Mouse (Mus musculus) left cerebral cortex, postnatal 10 days (tissue): ENCODE data around the gene Gipr. TPM values are rescaled to one million over a fixed set of nuclear protein-coding genes. Genes with fewer than 3 reads are reported as not detected.
A peak's percentile ranks its signal among the peaks of the same experiment; 100 is the strongest.

Experiments
- DNase-seq, 2 experiments: peaks; one replicate each; pipeline ENCODE4 v3.0.0; 2021 to 2022; ENCODE audit warnings: low spot score in 2 of 2, mixed read lengths in 1 of 2; ENCODE audit errors: extremely low spot score in 1 of 2
- intact Hi-C: fragments of 180-260 bp; cut with DNase I; formaldehyde crosslinking; loops from one replicate; pipeline ENCODE4 v1.15.1; 2025
- total RNA-seq, 2 experiments: library from RNA; stranded (reverse); gene quantifications; 2 replicates each; pipeline ENCODE4 v1.2.3; 2021

Gene Gipr
- total RNA-seq = 1 to 10 TPM; 4.7 to 4.8 TPM

- no peak for DNase-seq
- intact Hi-C loops = no loop called here
Observed at GRCm38 (mm10) chr7:19165656-19166423, at the start of gene Gipr. Gene Gipr, minus strand, starts transcription at chr7:19166127.

GRCm38 (mm10) chr7:19214940-19215339 lies 49.0 kb upstream of the Gipr start:
- intact Hi-C loops = loop anchor here (10.0 kb wide), 1 partner anchor 150 kb away; no protein-coding TSS in a partner anchor
- no peak for DNase-seq

GRCm38 (mm10) chr7:19214369-19214768 lies 48.4 kb upstream of the Gipr start:
- intact Hi-C loops = loop anchor here (10.0 kb wide), 1 partner anchor 150 kb away; no protein-coding TSS in a partner anchor
- DNase-seq = no peak

GRCm38 (mm10) chr7:19213385-19213784 lies 47.5 kb upstream of the Gipr start:
- DNase-seq = no peak
- intact Hi-C loops = loop anchor here (10.0 kb wide), 1 partner anchor 149 kb away; no protein-coding TSS in a partner anchor

- intact Hi-C loops = loop anchor here (10.0 kb wide), 1 partner anchor 147 kb away; no protein-coding TSS in a partner anchor
- DNase-seq = peak in 1 of 2 experiments; percentile 82
Observed at GRCm38 (mm10) chr7:19211996-19212755, 46.2 kb upstream of the Gipr start, which contains the start of gene Gpr4. Gene Gpr4, plus strand, starts transcription at chr7:19212538.

GRCm38 (mm10) chr7:19211041-19211675 lies 45.2 kb upstream of the Gipr start:
- DNase-seq = no peak
- intact Hi-C loops = loop anchor here (10.0 kb wide), 1 partner anchor 146 kb away; no protein-coding TSS in a partner anchor

- intact Hi-C loops = loop anchor here (10.0 kb wide), 1 partner anchor 145 kb away; no protein-coding TSS in a partner anchor
- no peak for DNase-seq
Observed at GRCm38 (mm10) chr7:19210010-19210409, 44.1 kb upstream of the Gipr start.

GRCm38 (mm10) chr7:19209494-19209893 lies 43.6 kb upstream of the Gipr start:
- intact Hi-C loops = no loop called here
- DNase-seq = no peak

- DNase-seq = peak; percentile 44 to 54
- intact Hi-C loops = no loop called here
Observed at GRCm38 (mm10) chr7:19208944-19209472, 43.1 kb upstream of the Gipr start.

- intact Hi-C loops = no loop called here
- DNase-seq = no peak
Observed at GRCm38 (mm10) chr7:19208201-19208910, 42.4 kb upstream of the Gipr start.

- intact Hi-C loops = no loop called here
Observed at GRCm38 (mm10) chr7:19202065-19202850, 36.3 kb upstream of the Gipr start.

GRCm38 (mm10) chr7:19201660-19202059 lies 35.7 kb upstream of the Gipr start:
- no peak for DNase-seq
- intact Hi-C loops = no loop called here

More at GRCm38 (mm10) chr7:19202065-19202850, 36.3 kb upstream of the Gipr start:
- DNase-seq = no peak

- intact Hi-C loops = no loop called here
- DNase-seq = no peak
Observed at GRCm38 (mm10) chr7:19197985-19198384, 32.1 kb upstream of the Gipr start.

- DNase-seq = no peak
- intact Hi-C loops = no loop called here
Observed at GRCm38 (mm10) chr7:19196676-19197075, 30.7 kb upstream of the Gipr start.

- intact Hi-C loops = no loop called here
- DNase-seq = no peak
Observed at GRCm38 (mm10) chr7:19194676-19195075, 28.7 kb upstream of the Gipr start.

- intact Hi-C loops = no loop called here
- DNase-seq = no peak
Observed at GRCm38 (mm10) chr7:19184758-19185157, 18.8 kb upstream of the Gipr start.

- DNase-seq = peak in 1 of 2 experiments; percentile 71
- intact Hi-C loops = no loop called here
Observed at GRCm38 (mm10) chr7:19184250-19184649, 18.3 kb upstream of the Gipr start.
